Mouse (Mus musculus) CH12.LX (cell line): ENCODE measurements at regions not wholly inside any gene's neighbourhood (a gene's known extent, or its start where the extent isn't known, plus 50 kb on each side); places are given as distances from the start of the nearest gene placed in this dataset.

Source experiments
- JUND ChIP-seq: conservative IDR thresholded peaks from 2 replicates; pipeline ENCODE4 v1.6.1; 2011; ENCODE audit warnings: low read depth, low read length, improper control_type of control experiment
- KAT2A ChIP-seq: IDR thresholded peaks from 2 replicates; pipeline ENCODE4 v1.6.1; 2012; ENCODE audit warnings: low read length, improper control_type of control experiment, inconsistent platforms; ENCODE audit not compliant: insufficient replicate concordance
- POLR2A ChIP-seq: IDR thresholded peaks from 2 replicates; pipeline ENCODE4 v1.6.1; 2011; ENCODE audit warnings: low read depth, mild to moderate bottlenecking, improper control_type of control experiment, low read length
- RAD21 ChIP-seq: IDR thresholded peaks from 2 replicates; pipeline ENCODE4 v1.6.1; 2011; ENCODE audit warnings: low read depth, mild to moderate bottlenecking, low read length, improper control_type of control experiment, moderate library complexity
- TCF12 ChIP-seq: IDR thresholded peaks from 2 replicates; pipeline ENCODE4 v1.6.1; 2014; ENCODE audit warnings: low read depth, mild to moderate bottlenecking, inconsistent platforms, low read length, improper control_type of control experiment
- UBTF ChIP-seq: IDR thresholded peaks from 2 replicates; pipeline ENCODE4 v1.6.1; 2012; ENCODE audit warnings: low read depth, mild to moderate bottlenecking, inconsistent platforms, low read length, improper control_type of control experiment, moderate library complexity

DNA sequence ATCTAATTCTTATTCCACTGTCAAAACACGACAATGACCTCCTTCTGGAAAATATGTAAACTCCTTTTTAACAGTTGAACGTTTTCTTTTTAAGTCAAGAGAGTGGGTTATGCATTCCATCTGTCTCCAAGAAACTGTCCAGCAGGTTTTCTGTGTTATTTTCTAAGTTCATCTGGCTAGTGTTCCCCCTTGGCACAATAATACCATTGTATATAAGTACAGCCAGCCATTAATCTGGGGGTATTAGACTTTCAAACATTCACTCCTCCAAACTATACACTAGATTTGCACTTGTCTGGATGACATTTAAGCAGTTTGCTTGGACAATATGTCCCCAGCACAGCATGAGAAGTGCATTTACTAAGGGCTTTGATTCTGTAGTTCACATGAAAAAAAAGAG, 358.3 kb upstream of the Mtpn start:
- TF ChIP-seq POLR2A (no peak), RAD21 (no peak), JUND (no peak), KAT2A (no peak), UBTF (no peak), TCF12 (no peak)
